Mouse (Mus musculus): ENCODE measurements around the gene Pla2g6. TPM values are rescaled to one million over a fixed set of nuclear protein-coding genes. Genes with fewer than 3 reads are reported as not detected.

Pla2g6 gene
- total and polyA plus RNA-seq, 3 experiments: 9.3 to 20.9 (median 14.8) TPM

- H3K9me3 ChIP-seq (replicated peaks; ENCODE audit: low read length): peaks cover 7% of the 10 kb centered on the region
- no peak overlapping the region for H3K27ac ChIP-seq (ENCODE audit: insufficient read depth, low read depth)
- H3K9ac ChIP-seq (ENCODE audit: insufficient read depth, low read depth): no peak overlapping the region
- H3K4me3 ChIP-seq (replicated peaks in 1 of 3; ENCODE audit: low read depth in 2 of 3, low read length in 2 of 3, poor library complexity in 1 of 3): peak overlapping the region in 1 of 3 experiments; percentile 8
- TF ChIP-seq GABPA (IDR thresholded peaks at IDR 0.05; ENCODE audit: insufficient replicate concordance, low read depth, low read length) (no peak), SMC3 (IDR thresholded peaks at IDR 0.05; ENCODE audit: low read depth, low read length) (peak; percentile 99), RAD21 (IDR thresholded peaks at IDR 0.05; ENCODE audit: low read depth, low read length) (peak; percentile 98), TCF12 (IDR thresholded peaks at IDR 0.05; ENCODE audit: low read depth, low read length) (0 out of 2 replicates have a peak, but pooled peaks have one; percentile 28), IRF4 (IDR thresholded peaks at IDR 0.05; ENCODE audit: low read depth, low read length) (peak; percentile 78), E2F4 (IDR thresholded peaks at IDR 0.05; ENCODE audit: insufficient replicate concordance, low read depth, low read length) (no peak), ZKSCAN1 (IDR thresholded peaks at IDR 0.05; ENCODE audit: borderline replicate concordance, low read depth, low read length) (no peak), POLR2A (IDR thresholded peaks at IDR 0.05; ENCODE audit: low read depth, low read length) (peak; percentile 40), NRF1 (IDR thresholded peaks at IDR 0.05; ENCODE audit: low read depth, low read length) (peak; percentile 53; the same call in 1 of the 2 replicates), ZC3H11A (IDR thresholded peaks at IDR 0.05; ENCODE audit: low read depth, low read length) (peak; percentile 88), ELF1 (IDR thresholded peaks at IDR 0.05; ENCODE audit: low read depth, low read length) (peak; percentile 70), NELFE (IDR thresholded peaks at IDR 0.05; ENCODE audit: low read depth, low read length) (peak; percentile 83; the same call in 1 of the 2 replicates), MYC (IDR thresholded peaks at IDR 0.05; ENCODE audit: low read depth, low read length) (peak; percentile 97), KAT2A (IDR thresholded peaks at IDR 0.05; ENCODE audit: insufficient replicate concordance, low read length) (no peak), MXI1 (IDR thresholded peaks at IDR 0.05; ENCODE audit: low read depth, low read length) (peak; percentile 83), CTCF (conservative IDR thresholded peaks at IDR 0.05 in 1 of 2, IDR thresholded peaks at IDR 0.05 in 1 of 2; ENCODE audit: low read depth in 2 of 2, low read length in 2 of 2) (peak; percentile 95 to 100), TBP (conservative IDR thresholded peaks at IDR 0.05; ENCODE audit: low read depth, low read length) (no peak), SIN3A (IDR thresholded peaks at IDR 0.05; ENCODE audit: low read length) (0 out of 2 replicates have a peak, but pooled peaks have one; percentile 31), MAX (IDR thresholded peaks at IDR 0.05; ENCODE audit: low read length) (peak; percentile 82)
- no peaks in the 10 kb centered on the region for H3K79me2 ChIP-seq (replicated peaks; ENCODE audit: control insufficient read depth, extremely low read depth, insufficient read depth, poor library complexity, severe bottlenecking)
- peaks cover 67 to 89% of the 10 kb centered on the region in 2 experiments for H3K36me3 ChIP-seq (replicated peaks in 1 of 2; ENCODE audit: control insufficient read depth in 1 of 2, insufficient read depth in 1 of 2, low read length in 1 of 2)
- H3K4me1 ChIP-seq (ENCODE audit: control insufficient read depth in 1 of 2, insufficient read depth in 2 of 2): peaks cover 2 to 22% of the 10 kb centered on the region in 2 experiments; a peak in 2 of 4 replicates
- dilution Hi-C loops (cut with MboI; ENCODE audit: extremely low pct_ligation_motif_present, extremely low pct_unique_long_range_greater_than_20kb, low sequenced_read_pairs) (no loop called here), in situ Hi-C loops (cut with MboI; ENCODE audit: low pct_ligation_motif_present, low pct_unique_long_range_greater_than_20kb, low sequenced_read_pairs) (loop anchor here (25.0 kb wide), 1 partner anchor 244 kb away; no protein-coding TSS in a partner anchor)
- DNase-seq (ENCODE audit: extremely low read depth): peak; percentile 98
- H3K4me2 ChIP-seq (ENCODE audit: insufficient read depth, low read depth, poor library complexity, severe bottlenecking): no peak overlapping the region
- H3K27me3 ChIP-seq (replicated peaks): no peaks in the 10 kb centered on the region
These were observed 84.8 kb downstream of the Pla2g6 start for GRCm38 (mm10) chr15:79243234-79244042.
